Mouse (Mus musculus) bone marrow macrophage, adult 2 months (primary cell): ENCODE results near the gene Sorcs2. TPM values are rescaled to one million over a fixed set of nuclear protein-coding genes. Genes with fewer than 3 reads are reported as not detected.

Experiments used
- H3K27ac ChIP-seq: 2 replicates; pipeline ENCODE4 v1.5.1; 2012; ENCODE audit warnings: low read depth, low read length; ENCODE audit not compliant: insufficient read depth
- H3K4me1 ChIP-seq: 2 replicates; pipeline ENCODE4 v1.6.1; 2012; ENCODE audit warnings: low read length; ENCODE audit not compliant: control insufficient read depth, insufficient read depth
- H3K4me3 ChIP-seq: 2 replicates; pipeline ENCODE4 v1.5.1; 2012; ENCODE audit warnings: mild to moderate bottlenecking, low read length, moderate library complexity; ENCODE audit not compliant: insufficient read depth
- CTCF ChIP-seq: IDR thresholded peaks from 2 replicates; pipeline ENCODE4 v1.5.1; 2012; ENCODE audit warnings: low read depth, mild to moderate bottlenecking, low read length, moderate library complexity
- POLR2A ChIP-seq: IDR thresholded peaks from 2 replicates; pipeline ENCODE4 v1.6.1; 2012; ENCODE audit warnings: mild to moderate bottlenecking, low read depth, low read length, borderline replicate concordance
- polyA plus RNA-seq: library from polyadenylated mRNA; stranded (reverse); fragments of >200 nt; gene quantifications from 2 replicates; pipeline ENCODE4 v1.2.4, GENCODE M21; 2012; ENCODE audit not compliant: missing spikeins, insufficient read depth, insufficient read length

The Sorcs2 gene
- polyA plus RNA-seq, 1 experiment, result 0.31 TPM

- Histone ChIP-seq H3K4me1 (no peaks in the 10 kb centered on the region), H3K27ac (no peak overlapping the region), H3K4me3 (no peak overlapping the region)
- TF ChIP-seq CTCF (no peak), POLR2A (no peak)
Measured at GRCm38 (mm10) chr5:36118061-36118460, 279.9 kb downstream of the Sorcs2 start.

GRCm38 (mm10) chr5:36115519-36115918 is 282.4 kb downstream of the Sorcs2 start:
- H3K27ac ChIP-seq, result no peak overlapping the region
- no peaks in the 10 kb centered on the region for H3K4me1 ChIP-seq
- TF ChIP-seq CTCF (no peak), POLR2A (no peak)
- H3K4me3 ChIP-seq, result no peak overlapping the region

- no peak overlapping the region for H3K4me3 ChIP-seq
- no peak overlapping the region for H3K27ac ChIP-seq
- H3K4me1 ChIP-seq, result no peaks in the 10 kb centered on the region
- no peak for TF ChIP-seq POLR2A
- no peak for TF ChIP-seq CTCF
Measured at GRCm38 (mm10) chr5:36113696-36114095, 284.2 kb downstream of the Sorcs2 start.

- Histone ChIP-seq H3K4me3 (no peak overlapping the region), H3K4me1 (no peaks in the 10 kb centered on the region), H3K27ac (no peak overlapping the region)
- no peak for TF ChIP-seq CTCF
- TF ChIP-seq POLR2A, result no peak
Measured at GRCm38 (mm10) chr5:36112696-36113095, 285.2 kb downstream of the Sorcs2 start.

GRCm38 (mm10) chr5:36111516-36111915 is 286.4 kb downstream of the Sorcs2 start:
- H3K4me3 ChIP-seq, result no peak overlapping the region
- no peak for TF ChIP-seq CTCF
- TF ChIP-seq POLR2A, result no peak
- H3K27ac ChIP-seq, result no peak overlapping the region
- no peaks in the 10 kb centered on the region for H3K4me1 ChIP-seq

GRCm38 (mm10) chr5:36108339-36108887 is 289.5 kb downstream of the Sorcs2 start:
- H3K27ac ChIP-seq, result no peak overlapping the region
- no peak overlapping the region for H3K4me3 ChIP-seq
- TF ChIP-seq CTCF, result no peak
- no peak for TF ChIP-seq POLR2A
- no peaks in the 10 kb centered on the region for H3K4me1 ChIP-seq

- no peaks in the 10 kb centered on the region for H3K4me1 ChIP-seq
- no peak overlapping the region for H3K4me3 ChIP-seq
- TF ChIP-seq CTCF (no peak), POLR2A (no peak)
- H3K27ac ChIP-seq, result no peak overlapping the region
Measured at GRCm38 (mm10) chr5:36103483-36103882, 294.5 kb downstream of the Sorcs2 start.

- Histone ChIP-seq H3K4me3 (no peak overlapping the region), H3K4me1 (no peaks in the 10 kb centered on the region), H3K27ac (no peak overlapping the region)
- TF ChIP-seq CTCF (no peak), POLR2A (no peak)
Measured at GRCm38 (mm10) chr5:36101129-36101528, 296.8 kb downstream of the Sorcs2 start.

- Histone ChIP-seq H3K4me3 (no peak overlapping the region), H3K4me1 (no peaks in the 10 kb centered on the region), H3K27ac (no peak overlapping the region)
- no peak for TF ChIP-seq POLR2A
Measured at GRCm38 (mm10) chr5:36100488-36100887, 297.5 kb downstream of the Sorcs2 start.

- Histone ChIP-seq H3K4me1 (no peaks in the 10 kb centered on the region), H3K4me3 (no peak overlapping the region), H3K27ac (no peak overlapping the region)
- no peak for TF ChIP-seq POLR2A
- no peak for TF ChIP-seq CTCF
Measured at GRCm38 (mm10) chr5:36099662-36100061, 298.3 kb downstream of the Sorcs2 start.

GRCm38 (mm10) chr5:36096046-36096445 is 301.9 kb downstream of the Sorcs2 start:
- Histone ChIP-seq H3K4me1 (no peaks in the 10 kb centered on the region), H3K27ac (no peak overlapping the region), H3K4me3 (no peak overlapping the region)
- no peak for TF ChIP-seq CTCF
- no peak for TF ChIP-seq POLR2A
